Mouse (Mus musculus): ENCODE measurements around the gene Phactr1. TPM values are rescaled to one million over a fixed set of nuclear protein-coding genes. Genes with fewer than 3 reads are reported as not detected.

Phactr1 gene
- 3.9 and 9.1 TPM in 2 replicates for polyA plus RNA-seq (2012; rRNA removed)

GRCm38 (mm10) chr13:42680391-42680994 lies at the start of gene Phactr1:
TSS of gene Phactr1 (plus strand) at chr13:42680623.

GRCm38 (mm10) chr13:43171020-43171710 lies 490.7 kb downstream of the Phactr1 start, which contains the start of gene Tbc1d7:
TSS of gene Tbc1d7 (minus strand) at chr13:43171501.

Data from central nervous system, embryonic 11.5 days (tissue).